Mouse (Mus musculus) myocyte (in vitro differentiated cells): ENCODE data around the gene Nid2. TPM values are rescaled to one million over a fixed set of nuclear protein-coding genes. Genes with fewer than 3 reads are reported as not detected.

Experiments used
- H3K27me3 ChIP-seq: one replicate; pipeline ENCODE4 v1.6.1; 2011; ENCODE audit not compliant: control insufficient read depth, insufficient read depth, insufficient read length
- H3K36me3 ChIP-seq: one replicate; pipeline ENCODE4 v1.6.1; 2011; ENCODE audit not compliant: control insufficient read depth, insufficient read depth
- H3K4me2 ChIP-seq: one replicate; pipeline ENCODE4 v1.6.1; 2011; ENCODE audit warnings: low read depth, control low read depth
- H3K4me3 ChIP-seq: one replicate; pipeline ENCODE4 v1.5.1; 2011; ENCODE audit warnings: mild to moderate bottlenecking, control low read depth, moderate library complexity
- H3K79me2 ChIP-seq: one replicate; pipeline ENCODE4 v1.6.1; 2011; ENCODE audit not compliant: control insufficient read depth, insufficient read depth
- H3ac ChIP-seq: one replicate; pipeline ENCODE4 v1.6.1; 2011; ENCODE audit not compliant: control insufficient read depth, insufficient read length
- CEBPB ChIP-seq: IDR thresholded peaks from 2 replicates; pipeline ENCODE4 v1.6.1; 2011; ENCODE audit warnings: mild to moderate bottlenecking, moderate library complexity; ENCODE audit not compliant: poor library complexity, insufficient read depth, severe bottlenecking
- E2F4 ChIP-seq: IDR thresholded peaks from one replicate; pipeline ENCODE4 v1.6.1; 2011; ENCODE audit warnings: mild to moderate bottlenecking, control low read depth, moderate library complexity; ENCODE audit not compliant: insufficient read depth
- MAX ChIP-seq: IDR thresholded peaks from one replicate; pipeline ENCODE4 v1.6.1; 2011; ENCODE audit warnings: low read depth, mild to moderate bottlenecking, control low read depth
- MYOD1 ChIP-seq, 3 experiments: IDR thresholded peaks; one replicate each; pipeline ENCODE4 v1.6.1; 2011; ENCODE audit warnings: control low read depth in 2 of 3, low read depth in 2 of 3, mild to moderate bottlenecking in 2 of 3, moderate library complexity in 1 of 3; ENCODE audit not compliant: insufficient read length in 2 of 3, control insufficient read depth in 1 of 3
- MYOG ChIP-seq, 3 experiments: IDR thresholded peaks; one replicate each; pipeline ENCODE4 v1.6.1; 2011; ENCODE audit warnings: control low read depth in 2 of 3, low read depth in 2 of 3, mild to moderate bottlenecking in 2 of 3; ENCODE audit not compliant: insufficient read length in 2 of 3, control insufficient read depth in 1 of 3, insufficient read depth in 1 of 3
- POLR2A ChIP-seq: IDR thresholded peaks from one replicate; pipeline ENCODE4 v1.6.1; 2011; ENCODE audit warnings: low read depth, mild to moderate bottlenecking, control low read depth, moderate library complexity; ENCODE audit not compliant: insufficient read length
- POLR2AphosphoS2 ChIP-seq: IDR thresholded peaks from one replicate; pipeline ENCODE4 v1.6.1; 2011; ENCODE audit warnings: low read depth, control low read depth; ENCODE audit not compliant: insufficient read length
- REST ChIP-seq: IDR thresholded peaks from one replicate; pipeline ENCODE4 v1.6.1; 2011; ENCODE audit warnings: mild to moderate bottlenecking, control low read depth, moderate library complexity; ENCODE audit not compliant: insufficient read depth, insufficient read length
- SRF ChIP-seq: IDR thresholded peaks from one replicate; pipeline ENCODE4 v1.6.1; 2011; ENCODE audit warnings: low read depth; ENCODE audit not compliant: control insufficient read depth, insufficient read length
- TCF12 ChIP-seq: IDR thresholded peaks from one replicate; pipeline ENCODE4 v1.6.1; 2011; ENCODE audit warnings: mild to moderate bottlenecking, control low read depth; ENCODE audit not compliant: poor library complexity, insufficient read depth, severe bottlenecking
- TCF3 ChIP-seq: IDR thresholded peaks from one replicate; pipeline ENCODE4 v1.6.1; 2011; ENCODE audit warnings: low read depth, control low read depth; ENCODE audit not compliant: insufficient read length
- USF1 ChIP-seq: IDR thresholded peaks from one replicate; pipeline ENCODE4 v1.6.1; 2011; ENCODE audit warnings: low read depth, mild to moderate bottlenecking, control low read depth, moderate library complexity
- polyA plus RNA-seq: library from polyadenylated mRNA; unstranded; fragments of >200 nt; fragmentation: generic; extraction: Trizol; gene quantifications from one replicate; pipeline ENCODE4 v1.2.1, GENCODE M21; 2012; ENCODE audit warnings: missing spikeins

The Nid2 gene
- polyA plus RNA-seq, 1 experiment, result 52.6 TPM

GRCm38 (mm10) chr14:19839600-19840332 lies 88.7 kb downstream of the Nid2 start:
- Histone ChIP-seq H3K79me2 (no peaks in the 10 kb centered on the region), H3K4me3 (peak overlapping the region; percentile 13), H3K36me3 (no peaks in the 10 kb centered on the region), H3K4me2 (peak overlapping the region; percentile 76), H3ac (no peak overlapping the region), H3K27me3 (peaks cover 7% of the 10 kb centered on the region)
- TF ChIP-seq POLR2A, result no peak
- TF ChIP-seq CEBPB, result no peak
- TF ChIP-seq SRF, result no peak
- no peak for TF ChIP-seq TCF12
- TF ChIP-seq TCF3, result no peak

- TF ChIP-seq POLR2A, result no peak
- no peak for TF ChIP-seq MYOD1 (IDR thresholded peaks at IDR 0.05; ENCODE audit: control insufficient read depth in 1 of 3, insufficient read length in 2 of 3, low read depth in 2 of 3)
- no peak for TF ChIP-seq MYOG (IDR thresholded peaks at IDR 0.05; ENCODE audit: control insufficient read depth in 1 of 3, insufficient read depth in 1 of 3, insufficient read length in 2 of 3, low read depth in 2 of 3)
- no peak for TF ChIP-seq TCF3
- Histone ChIP-seq H3K4me2 (no peak overlapping the region), H3ac (no peak overlapping the region), H3K36me3 (no peaks in the 10 kb centered on the region), H3K79me2 (no peaks in the 10 kb centered on the region), H3K27me3 (peaks cover 9% of the 10 kb centered on the region), H3K4me3 (no peak overlapping the region)
These were observed 102.4 kb downstream of the Nid2 start for GRCm38 (mm10) chr14:19853471-19853870.

DNA sequence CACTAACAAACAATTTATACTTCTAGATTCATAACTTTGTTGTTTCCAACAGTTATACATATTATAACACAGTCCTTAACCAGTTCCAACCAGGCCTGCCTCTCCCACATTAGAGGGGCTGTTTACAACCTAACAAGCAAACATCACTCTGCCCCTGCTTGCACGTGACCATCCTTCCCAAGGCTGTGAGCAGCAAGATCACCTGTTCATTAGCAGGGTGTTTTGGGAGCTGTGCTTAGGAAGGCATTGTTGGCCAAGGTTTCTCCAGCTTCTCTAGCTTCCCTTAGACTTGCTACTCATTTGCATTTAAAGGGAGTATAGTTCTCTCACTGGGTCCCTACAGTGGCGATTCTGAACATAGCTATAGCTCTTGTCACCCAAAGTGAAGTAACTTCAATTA lies 107.2 kb downstream of the Nid2 start:
- Histone ChIP-seq H3K27me3 (peaks cover 11% of the 10 kb centered on the region), H3ac (no peak overlapping the region), H3K79me2 (no peaks in the 10 kb centered on the region), H3K4me3 (no peak overlapping the region), H3K4me2 (no peak overlapping the region), H3K36me3 (no peaks in the 10 kb centered on the region)
- no peak for TF ChIP-seq TCF12
- no peak for TF ChIP-seq MYOG (IDR thresholded peaks at IDR 0.05; ENCODE audit: control insufficient read depth in 1 of 3, insufficient read depth in 1 of 3, insufficient read length in 2 of 3, low read depth in 2 of 3)
- no peak for TF ChIP-seq SRF
- TF ChIP-seq USF1, result no peak
- TF ChIP-seq REST, result no peak
- no peak for TF ChIP-seq POLR2AphosphoS2
- TF ChIP-seq TCF3, result no peak
- no peak for TF ChIP-seq MYOD1 (IDR thresholded peaks at IDR 0.05; ENCODE audit: control insufficient read depth in 1 of 3, insufficient read length in 2 of 3, low read depth in 2 of 3)
- no peak for TF ChIP-seq MAX
- TF ChIP-seq E2F4, result no peak
- no peak for TF ChIP-seq CEBPB
- no peak for TF ChIP-seq POLR2A

- no peaks in the 10 kb centered on the region for H3K79me2 ChIP-seq
- TF ChIP-seq MYOG (IDR thresholded peaks at IDR 0.05; ENCODE audit: control insufficient read depth in 1 of 3, insufficient read depth in 1 of 3, insufficient read length in 2 of 3, low read depth in 2 of 3), result no peak
- no peak for TF ChIP-seq USF1
- TF ChIP-seq TCF12, result no peak
- no peak overlapping the region for H3ac ChIP-seq
- no peaks in the 10 kb centered on the region for H3K36me3 ChIP-seq
- peaks cover 7% of the 10 kb centered on the region for H3K27me3 ChIP-seq
- no peak overlapping the region for H3K4me3 ChIP-seq
- H3K4me2 ChIP-seq, result no peak overlapping the region
These were observed 108.0 kb downstream of the Nid2 start for GRCm38 (mm10) chr14:19858808-19859776.

DNA sequence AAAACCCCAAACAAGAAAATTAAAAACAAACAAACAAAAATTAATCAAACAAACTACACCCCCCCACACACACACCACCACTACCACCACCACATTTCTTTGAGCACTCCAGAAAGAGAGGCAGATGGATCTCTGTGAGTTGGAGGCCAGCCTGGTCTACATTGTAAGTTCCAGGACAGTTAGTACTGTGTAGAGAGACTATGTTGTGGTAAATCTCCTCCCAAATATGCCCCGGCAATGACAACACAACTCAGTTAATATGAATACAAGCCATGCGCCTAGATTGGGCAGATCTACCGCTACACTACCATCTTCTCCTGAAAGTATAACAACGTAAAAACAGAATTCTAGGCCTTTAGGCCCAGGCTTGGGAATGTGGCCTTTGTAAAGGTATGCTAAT lies 109.2 kb downstream of the Nid2 start:
- no peaks in the 10 kb centered on the region for H3K36me3 ChIP-seq
- TF ChIP-seq USF1 (no peak), POLR2A (no peak), MYOG (IDR thresholded peaks at IDR 0.05; ENCODE audit: control insufficient read depth in 1 of 3, insufficient read depth in 1 of 3, insufficient read length in 2 of 3, low read depth in 2 of 3) (no peak), MYOD1 (IDR thresholded peaks at IDR 0.05; ENCODE audit: control insufficient read depth in 1 of 3, insufficient read length in 2 of 3, low read depth in 2 of 3) (no peak), TCF12 (no peak), POLR2AphosphoS2 (no peak), E2F4 (no peak), CEBPB (no peak), SRF (no peak)
- H3ac ChIP-seq, result no peak overlapping the region
- H3K79me2 ChIP-seq, result no peaks in the 10 kb centered on the region
- H3K27me3 ChIP-seq, result peaks cover 7% of the 10 kb centered on the region
- no peak overlapping the region for H3K4me3 ChIP-seq
- H3K4me2 ChIP-seq, result no peak overlapping the region

Other genes starting within 250 kb of the Nid2 start
- gene Gm2244, start 201.3 kb upstream of the Nid2 start, polyA plus RNA-seq, result not detected
- 0.47 TPM for gene Gm2237, start 166.1 kb upstream of the Nid2 start, polyA plus RNA-seq
- gene Gm5458, start 148.7 kb upstream of the Nid2 start, polyA plus RNA-seq, result not detected
- 161 TPM for gene Rtraf, start 72.6 kb downstream of the Nid2 start, polyA plus RNA-seq
- gene Gng2, start 226.4 kb downstream of the Nid2 start, polyA plus RNA-seq, result 5.0 TPM